Mouse (Mus musculus) Patski (cell line): Measurements from ENCODE around the gene Nup98. TPM values are rescaled to one million over a fixed set of nuclear protein-coding genes. Genes with fewer than 3 reads are reported as not detected.

ENCODE experiments used
- ATAC-seq: fragments of 100-300 bp; one replicate; pipeline ENCODE4 v1.8.0; 2021
- CTCF ChIA-PET: fragments of 350-600 bp; sonication (Branson Sonifier 250); formaldehyde crosslinking; loops from one replicate; lab custom pipeline; 2022; ENCODE audit warnings: inconsistent platforms; lab: Charles Lee
- POLR2A ChIA-PET: fragments of 350-600 bp; sonication (Branson Sonifier 250); formaldehyde crosslinking; loops from one replicate; lab custom pipeline; 2022; ENCODE audit warnings: antibody characterized with exemption, inconsistent platforms; lab: Charles Lee
- DNase-seq: peaks from one replicate; pipeline ENCODE4 v3.0.0-alpha.2; 2011; ENCODE audit warnings: low read depth, low spot score
- H3K27me3 ChIP-seq: fragments of 371-371 bp; one replicate; pipeline ENCODE4 v1.5.1; 2021
- CTCF ChIP-seq: fragments of 100-300 bp; IDR thresholded peaks from one replicate; pipeline ENCODE4 v1.5.1; 2021
- in situ Hi-C: fragments of 300-500 bp; cut with MboI; formaldehyde crosslinking; loops from 3 replicates; pipeline ENCODE4 v1.11.1; 2018; ENCODE audit warnings: low pct_unique_long_range_greater_than_20kb, mixed read lengths
- polyA plus RNA-seq: library from polyadenylated mRNA; unstranded; gene quantifications from one replicate; pipeline ENCODE4 v1.2.3, GENCODE M21; 2021

Gene Nup98
- polyA plus RNA-seq, 1 experiment from 2014 or later: 40.0 TPM

- no peak for TF ChIP-seq CTCF
- ATAC-seq (no peak), DNase-seq (no peak)
- ChIA-PET CTCF (interaction anchor here (0.7 to 4.0 kb wide), 3 partner anchors 11 to 62 kb away, joined by 3 to 19 read pairs (median 4); partner anchors contain the start of genes Nup98 and Pgap2), POLR2A (interaction anchor here (0.7 kb wide), 1 partner anchor 16 kb away, joined by 3 read pairs; no protein-coding TSS in a partner anchor)
- H3K27me3 ChIP-seq: no peaks in the 10 kb centered on the region
- in situ Hi-C loops: no loop called here
These were observed 11.9 kb upstream of the Nup98 start for GRCm38 (mm10) chr7:102221899-102222298.

- DNase-seq (no peak), ATAC-seq (no peak)
- ChIA-PET POLR2A (interaction anchor here (1.0 kb wide), 1 partner anchor 17 kb away, joined by 3 read pairs; no protein-coding TSS in a partner anchor), CTCF (interaction anchor here (0.7 to 2.9 kb wide), 3 partner anchors 10 to 19 kb away, joined by 3 to 19 read pairs (median 3); no protein-coding TSS in a partner anchor)
- peak; percentile 36 for TF ChIP-seq CTCF
- in situ Hi-C loops: no loop called here
- H3K27me3 ChIP-seq: no peaks in the 10 kb centered on the region
These were observed 1.1 kb upstream of the Nup98 start for GRCm38 (mm10) chr7:102211071-102211470.

GRCm38 (mm10) chr7:102208806-102209363 is 1.1 kb downstream of the Nup98 start:
- ChIA-PET CTCF (no interaction called here), POLR2A (no interaction called here)
- ATAC-seq (no peak), DNase-seq (no peak)
- no peaks in the 10 kb centered on the region for H3K27me3 ChIP-seq
- in situ Hi-C loops: no loop called here
- no peak for TF ChIP-seq CTCF

GRCm38 (mm10) chr7:102205646-102206045 is 4.3 kb downstream of the Nup98 start:
- H3K27me3 ChIP-seq: no peaks in the 10 kb centered on the region
- ChIA-PET CTCF (no interaction called here), POLR2A (no interaction called here)
- TF ChIP-seq CTCF: no peak
- in situ Hi-C loops: no loop called here
- ATAC-seq: no peak
- DNase-seq: no peak

- TF ChIP-seq CTCF: no peak
- ATAC-seq (no peak), DNase-seq (no peak)
- in situ Hi-C loops: no loop called here
- ChIA-PET POLR2A (no interaction called here), CTCF (no interaction called here)
- no peaks in the 10 kb centered on the region for H3K27me3 ChIP-seq
These were observed 5.6 kb downstream of the Nup98 start for GRCm38 (mm10) chr7:102204296-102204857.

- no peaks in the 10 kb centered on the region for H3K27me3 ChIP-seq
- DNase-seq: no peak
- ChIA-PET POLR2A (no interaction called here), CTCF (no interaction called here)
- no peak for TF ChIP-seq CTCF
- in situ Hi-C loops: no loop called here
- no peak for ATAC-seq
These were observed 8.8 kb downstream of the Nup98 start for GRCm38 (mm10) chr7:102200996-102201785.

GRCm38 (mm10) chr7:102200576-102200975 is 9.4 kb downstream of the Nup98 start:
- ChIA-PET CTCF (no interaction called here), POLR2A (no interaction called here)
- DNase-seq (no peak), ATAC-seq (no peak)
- in situ Hi-C loops: no loop called here
- H3K27me3 ChIP-seq: no peaks in the 10 kb centered on the region
- no peak for TF ChIP-seq CTCF

GRCm38 (mm10) chr7:102192356-102192755 is 17.6 kb downstream of the Nup98 start:
- no peak for DNase-seq
- in situ Hi-C loops: no loop called here
- no peak for TF ChIP-seq CTCF
- ChIA-PET CTCF (interaction anchor here (2.4 kb wide), 1 partner anchor 14 kb away, joined by 10 read pairs; no protein-coding TSS in a partner anchor), POLR2A (no interaction called here)
- H3K27me3 ChIP-seq: no peaks in the 10 kb centered on the region
- no peak for ATAC-seq

- no peak for TF ChIP-seq CTCF
- ChIA-PET CTCF (interaction anchor here (1.2 kb wide), 1 partner anchor 15 kb away, joined by 4 read pairs; no protein-coding TSS in a partner anchor), POLR2A (no interaction called here)
- no peaks in the 10 kb centered on the region for H3K27me3 ChIP-seq
- no peak for DNase-seq
- no peak for ATAC-seq
- in situ Hi-C loops: no loop called here
These were observed 26.1 kb downstream of the Nup98 start for GRCm38 (mm10) chr7:102183849-102184248.

GRCm38 (mm10) chr7:102170300-102170699 is 39.7 kb downstream of the Nup98 start:
- DNase-seq (no peak), ATAC-seq (no peak)
- ChIA-PET POLR2A (interaction anchor here (0.7 kb wide), 1 partner anchor 33 kb away, joined by 5 read pairs; no protein-coding TSS in a partner anchor), CTCF (interaction anchor here (1.0 to 1.8 kb wide), 2 partner anchors 11 to 52 kb away, joined by 4 read pairs; no protein-coding TSS in a partner anchor)
- no peaks in the 10 kb centered on the region for H3K27me3 ChIP-seq
- TF ChIP-seq CTCF: peak; percentile 50
- in situ Hi-C loops: no loop called here

- DNase-seq (no peak), ATAC-seq (no peak)
- in situ Hi-C loops: no loop called here
- POLR2A ChIA-PET: no interaction called here
- TF ChIP-seq CTCF: no peak
- H3K27me3 ChIP-seq: no peaks in the 10 kb centered on the region
- CTCF ChIA-PET: no interaction called here
These were observed 56.3 kb downstream of the Nup98 start for GRCm38 (mm10) chr7:102153691-102154090.
